Mouse (Mus musculus): ENCODE data around the gene Serpinb1c. TPM values are rescaled to one million over a fixed set of nuclear protein-coding genes. Genes with fewer than 3 reads are reported as not detected.

The Serpinb1c gene
- polyA plus RNA-seq, 1 experiment from 2014 or later, result not detected

- DNase-seq (ENCODE audit: low spot score) (peak; percentile 5), ATAC-seq (replicated peaks; ENCODE audit: low FRiP score, low read depth) (no peak)
- H3K4me1 ChIP-seq (replicated peaks; ENCODE audit: insufficient read depth, low read length), result no peaks in the 10 kb centered on the region
- TF ChIP-seq CTCF (IDR thresholded peaks at IDR 0.05; ENCODE audit: low read depth), result no peak
- H3K9me3 ChIP-seq (replicated peaks; ENCODE audit: low read length), result no peaks in the 10 kb centered on the region
- no peaks in the 10 kb centered on the region for H3K27me3 ChIP-seq (ENCODE audit: insufficient read depth, low read length)
- 58% methylated on average over 3 of the region's 3 CpGs for WGBS
- no peaks in the 10 kb centered on the region for H3K36me3 ChIP-seq (ENCODE audit: insufficient read depth, low read length)
- no peak overlapping the region for H3K27ac ChIP-seq
- H3K4me3 ChIP-seq (replicated peaks; ENCODE audit: low read depth, low read length), result no peak overlapping the region
- H3K9ac ChIP-seq (ENCODE audit: low read depth, low read length), result no peak overlapping the region
- no peak overlapping the region for H3K4me2 ChIP-seq (ENCODE audit: low read length)
These were observed 66.3 kb downstream of the Serpinb1c start for GRCm38 (mm10) chr13:32831505-32832273.

Other genes starting within 250 kb of the Serpinb1c start
- 0.03 and 0.12 TPM in 2 replicates for gene Mylk4, start 114.3 kb downstream of the Serpinb1c start, polyA plus RNA-seq (2015; fragmentation: Nextera tagmentation; extraction: Ambion mirVana)
- gene Wrnip1, start 96.2 kb downstream of the Serpinb1c start, polyA plus RNA-seq (2015; fragmentation: Nextera tagmentation; extraction: Ambion mirVana), result 19.4 and 25.8 TPM in 2 replicates
- gene D930007J09Rik, start 95.4 kb downstream of the Serpinb1c start, polyA plus RNA-seq (2015; fragmentation: Nextera tagmentation; extraction: Ambion mirVana), result not detected in 2 replicates
- gene Serpinb1a, start 47.0 kb downstream of the Serpinb1c start, polyA plus RNA-seq (2015; fragmentation: Nextera tagmentation; extraction: Ambion mirVana), result 18.5 and 18.7 TPM in 2 replicates
- gene Serpinb6b, start 67.0 kb upstream of the Serpinb1c start, polyA plus RNA-seq (2015; fragmentation: Nextera tagmentation; extraction: Ambion mirVana), result 11.7 and 14.3 TPM in 2 replicates
- 20.2 and 20.5 TPM in 2 replicates for gene Serpinb9, start 105.0 kb upstream of the Serpinb1c start, polyA plus RNA-seq (2015; fragmentation: Nextera tagmentation; extraction: Ambion mirVana)
- 0.16 and 0.26 TPM in 2 replicates for gene Serpinb9b, start 129.2 kb upstream of the Serpinb1c start, polyA plus RNA-seq (2015; fragmentation: Nextera tagmentation; extraction: Ambion mirVana)
- gene Serpinb1b, start 180.4 kb upstream of the Serpinb1c start, polyA plus RNA-seq (2015; fragmentation: Nextera tagmentation; extraction: Ambion mirVana), result not detected in 2 replicates